ENCODE assay signal across 17 mouse cellular contexts in genomic region chr5:65428321-65428720, GRCm38 (mm10). TPM values are rescaled to one million over a fixed set of nuclear protein-coding genes. Genes with fewer than 3 reads are reported as not detected.
DNase-seq lines count a peak whose midpoint lies in the region; ATAC-seq lines count a peak whose summit lies in the region.
"Had no signal": no experiment of that assay in that cellular context is flagged by ENCODE, and none has a peak within 500 bp of the region (broad histone marks: within the 10 kb centered on the region; RNA-seq: fewer than 3 reads in every experiment).

No protein-coding gene starts in this region.

- H3K36me3 ChIP-seq in kidney, embryonic 15.5 days: peaks cover 36% of the 10 kb centered on the region
- H3K36me3 ChIP-seq in intestine, embryonic 15.5 days: no peaks in the 10 kb centered on the region
- peaks cover 7% of the 10 kb centered on the region for H3K36me3 ChIP-seq in liver, embryonic 12.5 days

- 47% methylated on average over 4 of the region's 4 CpGs for WGBS in kidney, embryonic 15.5 days
- 43% methylated on average over 4 of the region's 4 CpGs for WGBS in intestine, embryonic 15.5 days
- WGBS in liver, embryonic 12.5 days (ENCODE audit: insufficient replicate concordance): 43% methylated on average over 4 of the region's 4 CpGs

- no peak overlapping the region for H3K4me2 ChIP-seq in kidney, embryonic 15.5 days
- H3K4me2 ChIP-seq in intestine, embryonic 15.5 days (replicated peaks): no peak overlapping the region
- H3K4me2 ChIP-seq in liver, embryonic 12.5 days: no peak overlapping the region
- H3K4me2 ChIP-seq: embryonic facial prominence, embryonic 12.5 days; forebrain, embryonic 13.5 days; limb, embryonic 15.5 days had no signal

- H3K27ac ChIP-seq in kidney, embryonic 15.5 days: no peak overlapping the region
- no peak overlapping the region for H3K27ac ChIP-seq in intestine, embryonic 15.5 days
- H3K27ac ChIP-seq in liver, embryonic 12.5 days: no peak overlapping the region
- H3K27ac ChIP-seq: embryonic facial prominence, embryonic 12.5 days; forebrain, embryonic 13.5 days; limb, embryonic 15.5 days had no signal

- 0 out of 2 replicates have a peak, but pooled peaks cover 4% of the 10 kb centered on the region for H3K4me1 ChIP-seq in kidney, embryonic 15.5 days
- H3K4me1 ChIP-seq in intestine, embryonic 15.5 days (replicated peaks): peaks cover 6% of the 10 kb centered on the region; the same call in 1 of the 2 replicates
- 0 out of 2 replicates have a peak, but pooled peaks cover 3% of the 10 kb centered on the region for H3K4me1 ChIP-seq in liver, embryonic 12.5 days
- H3K4me1 ChIP-seq: forebrain, embryonic 13.5 days had no signal

- H3K9me3 ChIP-seq in kidney, embryonic 15.5 days (replicated peaks): no peaks in the 10 kb centered on the region
- H3K9me3 ChIP-seq in intestine, embryonic 15.5 days: no peaks in the 10 kb centered on the region
- H3K9me3 ChIP-seq in liver, embryonic 12.5 days (replicated peaks): no peaks in the 10 kb centered on the region
- H3K9me3 ChIP-seq: embryonic facial prominence, embryonic 12.5 days; forebrain, embryonic 13.5 days; limb, embryonic 15.5 days had no signal

- H3K9ac ChIP-seq in kidney, embryonic 15.5 days: no peak overlapping the region
- H3K9ac ChIP-seq in intestine, embryonic 15.5 days: no peak overlapping the region
- H3K9ac ChIP-seq in liver, embryonic 12.5 days: no peak overlapping the region; the same call in 1 of the 2 replicates
- H3K9ac ChIP-seq: embryonic facial prominence, embryonic 12.5 days; forebrain, embryonic 13.5 days; limb, embryonic 15.5 days had no signal

- H3K4me3 ChIP-seq in kidney, embryonic 15.5 days (replicated peaks): no peak overlapping the region
- no peak overlapping the region for H3K4me3 ChIP-seq in intestine, embryonic 15.5 days (replicated peaks)
- no peak overlapping the region for H3K4me3 ChIP-seq in liver, embryonic 12.5 days
- H3K4me3 ChIP-seq: embryonic facial prominence, embryonic 12.5 days; forebrain, embryonic 13.5 days; limb, embryonic 15.5 days had no signal

- H3K27me3 ChIP-seq in kidney, embryonic 15.5 days: no peaks in the 10 kb centered on the region
- no peaks in the 10 kb centered on the region for H3K27me3 ChIP-seq in intestine, embryonic 15.5 days (replicated peaks)
- H3K27me3 ChIP-seq in liver, embryonic 12.5 days (replicated peaks): no peaks in the 10 kb centered on the region
- H3K27me3 ChIP-seq: embryonic facial prominence, embryonic 12.5 days; forebrain, embryonic 13.5 days; limb, embryonic 15.5 days had no signal

- ATAC-seq in kidney, embryonic 15.5 days (replicated peaks; ENCODE audit: low FRiP score): no peak
- ATAC-seq in intestine, embryonic 15.5 days: peak; percentile 19; the same call in 1 of the 2 replicates
- ATAC-seq in megakaryocyte progenitor cell, adult 5-6 weeks (replicated peaks; ENCODE audit: poor library complexity): peak; percentile 61
- no peak for ATAC-seq in liver, embryonic 12.5 days
- ATAC-seq in monocyte, adult 5-6 weeks (replicated peaks; ENCODE audit: insufficient number of reproducible peaks, low FRiP score, low TSS enrichment, poor library complexity, severe bottlenecking): no peak
- ATAC-seq: forebrain, embryonic 13.5 days had no signal

- DNase-seq in kidney, adult 9 months: peak; percentile 67
- DNase-seq in NIH3T3 (ENCODE audit: low read depth): peak; percentile 36
- no peak for DNase-seq in cerebellum, postnatal 36 days
- DNase-seq: adrenal gland, postnatal 10 days; cerebellum, adult 9-10 months; heart, adult 18-20 months; layer of hippocampus, adult 9-11 months; midbrain, embryonic 14.5 days; thymus, adult 18-20 months had no signal

RNA-seq across cellular contexts. Expression of gene Ugdh, which starts 7.4 kb away (rescaled TPM):
- polyA plus RNA-seq in kidney, embryonic 15.5 days (2015; fragmentation: Nextera tagmentation; extraction: Ambion mirVana): 92.0 and 97.3 TPM in 2 replicates
- polyA plus RNA-seq in intestine, embryonic 15.5 days (2015; fragmentation: Nextera tagmentation; extraction: Ambion mirVana): 195 and 200 TPM in 2 replicates
- 48.0 and 52.4 TPM in 2 replicates for total RNA-seq in megakaryocyte progenitor cell, adult 5-6 weeks (2015)
- total RNA-seq in megakaryocyte progenitor cell, adult 5-6 weeks (2017): 78.9 and 80.5 TPM in 2 replicates
- polyA plus RNA-seq in liver, embryonic 12.5 days (2016; fragmentation: Nextera tagmentation; extraction: Ambion mirVana): 24.1 and 26.3 TPM in 2 replicates
- 25.5 to 55.3 TPM (median 29.2 TPM) in 3 replicates for total RNA-seq in monocyte, adult 5-6 weeks (2017)

RNA-seq across cellular contexts. Expression of gene Lias, which starts 37.0 kb away (rescaled TPM):
- polyA plus RNA-seq in kidney, embryonic 15.5 days (2015; fragmentation: Nextera tagmentation; extraction: Ambion mirVana): 61.0 and 71.5 TPM in 2 replicates
- polyA plus RNA-seq in intestine, embryonic 15.5 days (2015; fragmentation: Nextera tagmentation; extraction: Ambion mirVana): 51.8 and 58.1 TPM in 2 replicates
- total RNA-seq in megakaryocyte progenitor cell, adult 5-6 weeks (2015): 33.3 and 41.2 TPM in 2 replicates
- 45.2 and 46.5 TPM in 2 replicates for total RNA-seq in megakaryocyte progenitor cell, adult 5-6 weeks (2017)
- 51.7 and 54.8 TPM in 2 replicates for polyA plus RNA-seq in liver, embryonic 12.5 days (2016; fragmentation: Nextera tagmentation; extraction: Ambion mirVana)
- 34.4 to 51.5 TPM (median 37.0 TPM) in 3 replicates for total RNA-seq in monocyte, adult 5-6 weeks (2017)

RNA-seq across cellular contexts. Expression of gene Rpl9, which starts 37.1 kb away (rescaled TPM):
- polyA plus RNA-seq in kidney, embryonic 15.5 days (2015; fragmentation: Nextera tagmentation; extraction: Ambion mirVana): 1,013 and 1,049 TPM in 2 replicates
- 1,022 and 1,026 TPM in 2 replicates for polyA plus RNA-seq in intestine, embryonic 15.5 days (2015; fragmentation: Nextera tagmentation; extraction: Ambion mirVana)
- total RNA-seq in megakaryocyte progenitor cell, adult 5-6 weeks (2015): 3,199 and 3,213 TPM in 2 replicates
- total RNA-seq in megakaryocyte progenitor cell, adult 5-6 weeks (2017): 2,045 and 2,310 TPM in 2 replicates
- 867 and 884 TPM in 2 replicates for polyA plus RNA-seq in liver, embryonic 12.5 days (2016; fragmentation: Nextera tagmentation; extraction: Ambion mirVana)
- 1,257 to 1,765 TPM (median 1,722 TPM) in 3 replicates for total RNA-seq in monocyte, adult 5-6 weeks (2017)

Comparison
In these comparisons a context has a peak if more than half of its experiments do, and no peak if none do; other contexts are left out.
1. DNase-seq: peak in kidney, adult 9 months (single experiment) and NIH3T3 (single experiment); none in cerebellum, postnatal 36 days (0 of 2).
2. ATAC-seq: peak in intestine, embryonic 15.5 days (single experiment) and megakaryocyte progenitor cell, adult 5-6 weeks (single experiment); none in kidney, embryonic 15.5 days (single experiment), liver, embryonic 12.5 days (single experiment) and monocyte, adult 5-6 weeks (single experiment).